Mouse (Mus musculus): Measurements from ENCODE around the gene Opn3.

DNA sequence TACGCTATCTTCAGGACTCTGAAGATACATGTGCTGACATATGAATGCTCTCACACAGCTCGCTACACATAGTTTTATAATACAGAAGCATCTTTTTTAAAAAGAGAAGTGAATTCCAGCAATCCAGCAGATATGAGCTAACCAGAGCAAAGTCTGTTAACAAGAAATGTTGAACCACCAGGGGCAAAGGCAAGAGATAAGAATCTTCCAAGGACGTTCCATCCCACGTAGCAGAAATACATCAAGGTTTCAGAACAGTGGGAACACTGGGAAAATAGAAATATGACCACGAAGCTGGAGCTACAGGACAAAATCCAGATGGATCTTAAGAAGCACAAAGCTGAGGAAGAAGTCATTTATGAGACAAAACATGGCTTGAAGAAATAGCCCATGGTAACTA, 62.2 kb downstream of the Opn3 start:
- TF ChIP-seq POLR2A (IDR thresholded peaks at IDR 0.05; ENCODE audit: low read depth, low read length) (no peak), CTCF (conservative IDR thresholded peaks at IDR 0.05; ENCODE audit: insufficient read depth, insufficient read length, low read depth, low read length) (no peak)
